Mouse (Mus musculus) lung, embryonic 16.5 days (tissue): ENCODE results near the gene Sgpl1. TPM values are rescaled to one million over a fixed set of nuclear protein-coding genes. Genes with fewer than 3 reads are reported as not detected.
A peak's percentile ranks its signal among the peaks of the same experiment; 100 is the strongest.

Experiments
- ATAC-seq: fragments of 200-750 bp; cut with Nextera tagmentation; 2 replicates; pipeline ENCODE4 v1.8.0; 2017; ENCODE audit warnings: low read depth, mild to moderate bottlenecking, moderate library complexity
- H3K27ac ChIP-seq: fragments of 300-500 bp; sonication (generic); 2 replicates; pipeline ENCODE4 v1.5.1; 2014; ENCODE audit warnings: mild to moderate bottlenecking, control low read depth, low read length
- H3K27me3 ChIP-seq: fragments of 300-500 bp; sonication (generic); 2 replicates; pipeline ENCODE4 v1.6.1; 2014; ENCODE audit warnings: low read depth, low read length, mixed read lengths; ENCODE audit not compliant: control insufficient read depth, insufficient read depth
- H3K36me3 ChIP-seq: fragments of 300-500 bp; sonication (generic); 2 replicates; pipeline ENCODE4 v1.6.1; 2014; ENCODE audit warnings: low read length; ENCODE audit not compliant: control insufficient read depth, insufficient read depth
- H3K4me1 ChIP-seq: fragments of 300-500 bp; sonication (generic); replicated peaks from 2 replicates; pipeline ENCODE4 v1.6.1; 2014; ENCODE audit warnings: low read length, mixed read lengths; ENCODE audit not compliant: control insufficient read depth, insufficient read depth
- H3K4me2 ChIP-seq: fragments of 300-500 bp; sonication (generic); 2 replicates; pipeline ENCODE4 v1.6.1; 2014; ENCODE audit warnings: low read depth, low read length, control low read depth
- H3K4me3 ChIP-seq: fragments of 300-500 bp; sonication (generic); 2 replicates; pipeline ENCODE4 v1.5.1; 2014; ENCODE audit warnings: mild to moderate bottlenecking, low read length, control low read depth
- H3K9ac ChIP-seq: fragments of 300-500 bp; sonication (generic); 2 replicates; pipeline ENCODE4 v1.6.1; 2014; ENCODE audit warnings: low read length, control low read depth
- H3K9me3 ChIP-seq: fragments of 300-500 bp; sonication (generic); 2 replicates; pipeline ENCODE4 v1.6.1; 2016; ENCODE audit warnings: low read length; ENCODE audit not compliant: control insufficient read depth
- WGBS: fragments of 180-500 bp; shearing (Covaris S2); extraction: QIAGEN DNeasy Blood & Tissue Kit; methylation state at CpG from one replicate; pipeline ENCODE4 v1.1.7; 2014; 5-methylcytosine and 5-hydroxymethylcytosine counted together
- polyA plus RNA-seq: library from polyadenylated mRNA; unstranded; fragments of >200 nt; fragmentation: Nextera tagmentation; extraction: Ambion mirVana; gene quantifications from 2 replicates; pipeline ENCODE4 v1.2.1, GENCODE M21; 2015

Gene Sgpl1
- polyA plus RNA-seq, 1 experiment from 2014 or later: 56.4 TPM

- WGBS: 74% methylated on average over 4 of the region's 4 CpGs
- H3K36me3 ChIP-seq: no peaks in the 10 kb centered on the region
These were observed 13.2 kb upstream of the Sgpl1 start for GRCm38 (mm10) chr10:61160671-61161070.

DNA sequence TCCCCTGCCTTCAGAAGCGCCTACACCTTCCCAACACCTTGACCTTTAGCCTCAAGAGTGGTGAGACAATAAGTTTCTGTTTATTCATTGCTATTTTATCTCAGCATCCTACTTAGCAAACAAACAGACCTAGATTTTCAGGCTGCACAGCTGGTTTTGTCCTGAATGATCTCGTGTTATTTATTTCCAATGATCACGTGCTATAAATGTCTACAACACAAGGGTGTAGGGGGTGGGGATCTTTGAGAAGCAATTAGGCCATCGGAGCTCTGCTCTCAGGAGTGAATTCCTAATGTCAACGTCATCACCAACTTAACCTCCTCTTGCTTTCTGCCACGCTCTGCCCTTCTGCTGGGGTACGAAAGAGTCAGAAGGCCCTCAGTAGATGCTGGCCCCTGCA, 12.6 kb upstream of the Sgpl1 start:
- Histone ChIP-seq H3K36me3 (no peaks in the 10 kb centered on the region), H3K4me3 (no peak overlapping the region), H3K27ac (no peak overlapping the region), H3K4me1 (no peaks in the 10 kb centered on the region), H3K9ac (no peak overlapping the region), H3K27me3 (no peaks in the 10 kb centered on the region), H3K9me3 (no peaks in the 10 kb centered on the region), H3K4me2 (no peak overlapping the region)
- 62% methylated on average over 7 of the region's 7 CpGs for WGBS
- no peak for ATAC-seq

More at GRCm38 (mm10) chr10:61160671-61161070, 13.2 kb upstream of the Sgpl1 start:
- H3K4me1 ChIP-seq: no peaks in the 10 kb centered on the region
- no peak for ATAC-seq
- H3K4me2 ChIP-seq: no peak overlapping the region
- no peaks in the 10 kb centered on the region for H3K27me3 ChIP-seq
- no peak overlapping the region for H3K4me3 ChIP-seq
- H3K27ac ChIP-seq: no peak overlapping the region
- H3K9me3 ChIP-seq: no peaks in the 10 kb centered on the region
- H3K9ac ChIP-seq: no peak overlapping the region

- Histone ChIP-seq H3K27ac (no peak overlapping the region), H3K36me3 (no peaks in the 10 kb centered on the region), H3K27me3 (no peaks in the 10 kb centered on the region), H3K4me2 (no peak overlapping the region), H3K4me1 (no peaks in the 10 kb centered on the region), H3K9ac (no peak overlapping the region), H3K9me3 (no peaks in the 10 kb centered on the region), H3K4me3 (no peak overlapping the region)
- no peak for ATAC-seq
- WGBS: 64% methylated on average over 3 of the region's 3 CpGs
These were observed 11.1 kb upstream of the Sgpl1 start for GRCm38 (mm10) chr10:61158594-61158993.

DNA sequence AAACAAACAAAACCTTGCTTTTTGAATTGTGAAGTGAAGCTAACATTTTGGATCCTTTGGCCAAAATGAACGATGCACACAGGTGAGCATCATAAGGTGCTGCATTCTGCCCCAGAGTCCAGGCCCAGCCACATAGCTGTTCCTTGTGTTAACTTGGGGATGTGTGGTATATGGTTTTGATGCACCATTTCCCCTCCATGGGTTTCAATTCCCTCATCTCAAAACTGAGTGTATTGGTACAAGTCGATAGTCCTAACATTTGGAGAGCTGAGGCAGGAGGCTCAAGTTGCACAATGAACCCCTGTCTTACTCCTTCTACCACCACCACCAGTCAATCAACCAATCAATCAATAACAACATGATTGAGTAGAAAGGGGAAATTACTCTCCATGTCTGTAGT, 8.9 kb upstream of the Sgpl1 start:
- no peak overlapping the region for H3K4me2 ChIP-seq
- H3K27me3 ChIP-seq: no peaks in the 10 kb centered on the region
- ATAC-seq: no peak
- H3K4me1 ChIP-seq: no peaks in the 10 kb centered on the region
- H3K9ac ChIP-seq: no peak overlapping the region
- H3K36me3 ChIP-seq: no peaks in the 10 kb centered on the region
- H3K27ac ChIP-seq: no peak overlapping the region
- H3K9me3 ChIP-seq: no peaks in the 10 kb centered on the region
- no peak overlapping the region for H3K4me3 ChIP-seq
- 88% methylated on average over 2 of the region's 2 CpGs for WGBS

DNA sequence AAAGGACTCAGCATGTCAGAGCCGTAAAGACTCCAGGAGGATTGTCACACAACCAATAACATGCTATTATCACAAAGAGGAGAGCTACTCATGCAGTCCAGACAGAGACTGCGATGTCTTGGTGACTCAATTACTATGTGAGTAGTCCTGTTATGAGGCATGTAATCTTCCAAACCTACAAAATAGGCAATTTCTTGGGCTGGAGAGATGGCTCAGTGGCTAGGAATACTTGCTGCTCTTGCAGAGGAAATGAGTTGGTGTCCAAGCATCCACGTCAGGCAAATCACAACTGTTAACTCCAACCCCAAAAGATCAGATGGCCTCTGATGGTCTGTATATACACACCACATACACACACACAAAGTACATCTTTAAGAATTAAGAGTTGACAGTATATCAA, 8.1 kb upstream of the Sgpl1 start:
- Histone ChIP-seq H3K9me3 (no peaks in the 10 kb centered on the region), H3K27me3 (no peaks in the 10 kb centered on the region), H3K4me1 (no peaks in the 10 kb centered on the region), H3K27ac (no peak overlapping the region), H3K9ac (no peak overlapping the region), H3K4me3 (no peak overlapping the region), H3K36me3 (no peaks in the 10 kb centered on the region), H3K4me2 (no peak overlapping the region)
- WGBS: 71% methylated on average over 3 of the region's 3 CpGs
- ATAC-seq: no peak

DNA sequence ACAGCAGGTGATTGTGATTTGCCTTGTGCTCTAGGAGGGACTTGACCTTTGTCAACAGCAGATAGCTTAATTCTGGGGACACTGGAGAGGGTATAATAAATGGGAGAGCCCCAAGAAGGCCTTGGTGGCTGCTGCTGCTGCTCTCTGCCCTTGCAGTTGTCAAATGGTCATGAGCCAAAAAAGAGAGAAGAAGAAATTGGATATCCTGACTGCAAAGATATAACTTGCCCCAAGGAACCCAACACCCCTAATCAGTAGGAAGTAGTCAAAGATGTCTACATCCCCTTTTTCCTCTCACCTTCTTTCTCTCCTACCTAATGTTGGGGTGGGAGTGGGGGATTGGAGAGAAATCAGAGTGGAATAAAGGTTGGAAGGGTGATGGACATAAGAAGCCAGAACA, 4.6 kb upstream of the Sgpl1 start:
- Histone ChIP-seq H3K27ac (no peak overlapping the region), H3K4me2 (no peak overlapping the region), H3K4me3 (no peak overlapping the region), H3K4me1 (peaks cover 3% of the 10 kb centered on the region; the same call in 1 of the 2 replicates), H3K9ac (no peak overlapping the region), H3K36me3 (no peaks in the 10 kb centered on the region), H3K27me3 (no peaks in the 10 kb centered on the region), H3K9me3 (no peaks in the 10 kb centered on the region)
- ATAC-seq: no peak

DNA sequence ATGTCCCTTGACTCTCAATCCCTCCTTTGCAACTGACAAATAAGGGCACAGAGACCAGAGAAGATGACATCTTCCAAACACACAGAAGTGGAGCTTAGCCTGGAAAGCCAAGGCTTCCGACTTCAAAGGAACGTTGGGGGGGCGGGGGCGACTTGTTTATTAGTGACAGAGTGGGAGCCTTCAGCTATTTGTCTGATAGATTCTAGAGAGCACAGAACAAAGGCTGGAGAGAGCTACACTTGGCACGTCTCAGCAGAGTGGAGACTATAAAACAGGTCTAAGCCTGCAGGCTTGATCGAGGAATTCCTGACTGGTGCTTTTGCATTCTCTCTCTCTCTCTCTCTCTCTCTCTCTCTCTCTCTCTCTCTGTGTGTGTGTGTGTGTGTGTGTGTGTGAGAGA, 3.1 kb upstream of the Sgpl1 start:
- Histone ChIP-seq H3K4me2 (no peak overlapping the region), H3K4me3 (no peak overlapping the region), H3K36me3 (no peaks in the 10 kb centered on the region), H3K27ac (no peak overlapping the region), H3K4me1 (peaks cover 4% of the 10 kb centered on the region), H3K27me3 (no peaks in the 10 kb centered on the region), H3K9me3 (no peaks in the 10 kb centered on the region), H3K9ac (no peak overlapping the region)
- 31% methylated on average over 6 of the region's 6 CpGs for whole genome bisulfite sequencing
- ATAC-seq: no peak

GRCm38 (mm10) chr10:61149476-61149875, 2.0 kb upstream of the Sgpl1 start:
- 73% methylated on average over 3 of the region's 3 CpGs for WGBS
- Histone ChIP-seq H3K27ac (no peak overlapping the region), H3K4me1 (peaks cover 8% of the 10 kb centered on the region), H3K9ac (no peak overlapping the region), H3K9me3 (no peaks in the 10 kb centered on the region), H3K4me2 (no peak overlapping the region), H3K27me3 (no peaks in the 10 kb centered on the region), H3K4me3 (no peak overlapping the region), H3K36me3 (no peaks in the 10 kb centered on the region)
- ATAC-seq: no peak

DNA sequence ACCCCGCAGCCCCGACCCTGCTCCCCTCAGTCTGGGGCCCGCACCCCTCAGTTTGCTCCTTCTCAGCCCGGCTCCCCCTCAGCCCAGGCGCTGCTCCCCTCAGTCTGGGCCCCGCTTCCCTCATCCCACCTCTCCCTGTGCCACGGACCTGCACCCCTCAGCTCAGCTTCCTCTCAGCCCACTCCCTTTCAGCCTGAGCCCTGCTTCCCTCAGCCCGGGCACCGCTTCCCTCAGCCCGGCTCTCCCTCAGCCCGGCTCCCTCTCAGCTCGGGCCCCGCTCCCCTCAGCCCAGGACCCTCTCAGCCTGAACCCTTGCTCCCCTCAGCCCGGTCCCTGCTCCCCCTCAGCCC, 721 bp downstream of the Sgpl1 start:
- ATAC-seq: peak; percentile 29
- Histone ChIP-seq H3K36me3 (no peaks in the 10 kb centered on the region), H3K9ac (peak overlapping the region; percentile 87), H3K4me3 (peak overlapping the region; percentile 77), H3K9me3 (no peaks in the 10 kb centered on the region), H3K4me2 (peak overlapping the region; percentile 99), H3K27ac (peak overlapping the region; percentile 95), H3K27me3 (no peaks in the 10 kb centered on the region), H3K4me1 (peaks cover 8% of the 10 kb centered on the region)
- under 1% methylated on average over 13 of the region's 14 CpGs for WGBS

GRCm38 (mm10) chr10:61146119-61146806, 1.2 kb downstream of the Sgpl1 start:
- no peaks in the 10 kb centered on the region for H3K9me3 ChIP-seq
- under 1% methylated on average over 29 of the region's 53 CpGs for WGBS
- H3K4me2 ChIP-seq: peak overlapping the region; percentile 99

More at GRCm38 (mm10) chr10:61146119-61146806, 1.2 kb downstream of the Sgpl1 start:
- H3K27ac ChIP-seq: peak overlapping the region; percentile 95
- peaks cover 8% of the 10 kb centered on the region for H3K4me1 ChIP-seq
- peak overlapping the region; percentile 77 for H3K4me3 ChIP-seq
- peak overlapping the region; percentile 87 for H3K9ac ChIP-seq
- ATAC-seq: peak; percentile 34
- no peaks in the 10 kb centered on the region for H3K27me3 ChIP-seq
- H3K36me3 ChIP-seq: no peaks in the 10 kb centered on the region
